Mouse (Mus musculus): ENCODE results near the gene Rnf187. TPM values are rescaled to one million over a fixed set of nuclear protein-coding genes. Genes with fewer than 3 reads are reported as not detected.

The Rnf187 gene
- polyA plus RNA-seq (2012; rRNA removed; ENCODE audit: low replicate concordance) = 169 and 254 TPM in 2 replicates

DNA sequence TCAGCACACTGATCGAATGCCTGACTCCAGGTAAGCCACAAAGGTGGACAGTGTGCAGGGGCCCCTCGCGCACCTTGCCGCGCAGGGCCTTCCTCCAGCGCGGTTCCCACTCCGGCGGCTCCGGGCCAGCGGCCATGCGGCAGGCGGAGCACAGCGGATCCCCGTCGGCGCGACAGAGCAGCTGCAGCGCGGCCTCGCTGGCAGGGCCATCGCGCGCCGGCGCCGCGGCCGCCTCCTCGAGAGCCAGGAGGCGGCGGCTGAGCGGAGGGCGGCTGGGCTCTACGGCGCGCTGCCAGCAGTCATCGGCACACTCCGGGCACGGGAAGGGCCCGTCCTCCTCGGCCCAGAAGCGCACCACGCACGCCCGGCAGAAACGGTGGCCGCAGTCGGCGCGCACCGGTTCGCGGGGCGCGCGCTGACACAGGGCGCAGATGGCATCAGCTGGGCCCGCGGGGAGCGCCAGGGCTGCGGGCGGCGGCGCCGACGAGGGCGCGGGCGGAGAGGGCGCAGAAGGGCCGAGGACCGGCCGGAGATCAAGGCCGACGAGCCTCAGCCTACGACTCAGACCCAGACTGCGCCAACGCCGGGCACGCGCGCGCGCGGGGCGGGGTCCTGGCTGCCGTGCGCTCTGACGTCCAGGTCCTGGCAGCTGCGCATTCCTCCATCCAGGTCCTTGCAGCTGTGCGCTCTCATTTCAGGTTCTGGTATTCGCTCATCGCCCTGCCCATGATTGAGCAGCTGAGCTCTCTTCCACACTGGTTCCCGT is at the start of gene Rnf187:
TSS of gene Rnf187 (minus strand) at position 595 of the 766 bp plus-strand sequence.

DNA sequence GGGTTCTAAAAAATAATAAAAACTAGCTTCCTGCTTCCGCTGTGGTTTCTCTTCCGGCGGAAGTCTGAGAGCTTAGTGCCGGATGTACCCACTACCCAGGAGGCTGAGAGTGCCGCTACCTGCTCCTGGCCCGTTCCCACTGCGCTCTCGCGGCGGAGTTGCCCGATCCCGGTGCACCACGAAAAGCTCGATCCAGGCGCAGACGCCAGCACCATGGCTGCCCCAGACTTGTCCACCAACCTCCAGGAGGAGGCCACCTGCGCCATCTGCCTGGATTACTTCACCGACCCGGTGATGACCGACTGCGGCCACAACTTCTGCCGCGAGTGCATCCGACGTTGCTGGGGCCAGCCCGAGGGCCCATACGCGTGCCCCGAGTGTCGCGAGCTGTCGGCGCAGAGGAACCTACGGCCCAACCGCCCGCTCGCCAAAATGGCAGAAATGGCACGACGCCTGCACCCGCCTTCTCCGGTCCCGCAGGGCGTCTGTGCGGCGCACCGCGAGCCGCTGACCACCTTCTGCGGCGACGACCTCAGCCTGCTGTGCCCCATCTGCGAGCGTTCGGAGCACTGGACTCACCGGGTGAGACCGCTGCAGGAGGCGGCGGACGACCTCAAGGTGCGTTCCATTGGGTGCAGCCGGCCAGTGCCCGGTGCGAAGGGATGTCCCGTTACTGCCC is 39.5 kb upstream of the Rnf187 start, which contains the start of gene Trim11:
TSS of gene Trim11 (plus strand) at position 67 of the 679 bp plus-strand sequence.

DNA sequence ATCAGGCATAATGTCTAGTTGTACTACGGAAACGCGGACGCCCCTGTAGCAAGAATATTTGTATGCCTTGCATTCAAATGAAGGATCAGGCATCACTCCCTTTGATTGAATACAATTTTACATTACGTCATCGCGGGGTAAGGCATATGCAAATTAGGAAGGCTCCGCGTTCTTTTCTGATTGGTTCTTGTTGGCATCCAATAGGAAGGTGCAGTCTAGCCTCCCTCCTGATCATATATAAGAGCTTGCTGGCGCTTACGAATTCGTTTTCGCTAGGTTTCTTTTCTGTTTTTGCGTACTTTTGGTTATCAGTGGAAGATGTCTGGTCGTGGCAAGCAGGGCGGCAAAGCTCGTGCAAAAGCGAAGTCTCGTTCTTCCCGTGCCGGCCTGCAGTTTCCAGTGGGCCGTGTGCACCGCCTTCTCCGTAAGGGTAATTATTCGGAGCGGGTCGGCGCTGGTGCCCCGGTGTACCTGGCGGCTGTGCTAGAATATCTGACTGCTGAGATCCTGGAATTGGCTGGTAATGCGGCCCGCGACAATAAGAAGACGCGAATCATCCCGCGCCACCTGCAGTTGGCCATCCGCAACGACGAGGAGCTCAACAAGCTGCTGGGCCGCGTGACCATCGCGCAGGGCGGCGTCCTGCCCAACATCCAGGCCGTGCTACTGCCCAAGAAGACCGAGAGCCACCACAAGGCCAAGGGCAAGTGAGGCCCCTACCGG is 15.9 kb upstream of the Rnf187 start, which contains the start of the genes Hist3h2a and Trim17:
TSS of gene Hist3h2a (plus strand) at position 266 of the 723 bp plus-strand sequence.
TSS of gene Trim17 (plus strand) at position 266 of the 723 bp plus-strand sequence.

DNA sequence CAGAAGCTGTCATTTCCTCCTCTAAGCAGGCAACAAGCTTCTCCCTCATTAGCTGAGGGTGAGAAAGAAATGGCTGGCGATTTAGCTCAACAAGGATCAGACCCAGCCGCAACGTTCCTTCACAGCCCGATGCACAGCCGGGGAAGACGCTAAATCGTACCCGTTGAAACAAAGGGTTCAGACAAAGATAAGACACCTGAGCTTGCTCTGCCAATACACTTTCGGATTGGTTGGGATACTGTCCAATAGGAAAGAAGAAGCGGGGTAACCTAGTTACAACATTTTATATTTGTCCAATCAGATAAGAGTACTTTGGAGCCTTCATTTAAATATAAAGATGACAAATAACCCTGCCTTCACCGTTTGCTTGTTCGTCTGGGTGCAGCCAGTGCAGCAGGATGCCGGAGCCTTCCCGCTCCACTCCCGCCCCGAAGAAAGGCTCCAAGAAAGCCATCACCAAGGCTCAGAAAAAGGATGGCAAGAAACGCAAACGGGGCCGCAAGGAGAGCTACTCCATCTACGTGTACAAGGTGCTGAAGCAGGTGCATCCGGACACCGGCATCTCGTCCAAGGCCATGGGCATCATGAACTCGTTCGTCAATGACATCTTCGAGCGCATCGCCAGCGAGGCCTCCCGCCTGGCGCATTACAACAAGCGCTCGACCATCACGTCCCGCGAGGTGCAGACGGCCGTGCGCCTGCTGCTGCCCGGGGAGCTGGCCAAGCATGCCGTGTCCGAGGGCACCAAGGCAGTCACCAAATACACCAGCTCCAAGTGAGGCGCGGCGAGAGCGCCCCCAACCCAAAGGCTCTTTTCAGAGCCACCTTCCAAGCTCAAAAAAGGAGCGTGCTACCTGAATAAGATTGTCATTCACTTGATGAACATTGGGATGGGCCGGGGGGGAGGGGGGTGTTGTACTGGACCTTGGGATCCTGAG is 10.1 kb upstream of the Rnf187 start, which contains the start of gene Hist3h2ba:
TSS of gene Hist3h2ba (plus strand) at position 379 of the 938 bp plus-strand sequence.

DNA sequence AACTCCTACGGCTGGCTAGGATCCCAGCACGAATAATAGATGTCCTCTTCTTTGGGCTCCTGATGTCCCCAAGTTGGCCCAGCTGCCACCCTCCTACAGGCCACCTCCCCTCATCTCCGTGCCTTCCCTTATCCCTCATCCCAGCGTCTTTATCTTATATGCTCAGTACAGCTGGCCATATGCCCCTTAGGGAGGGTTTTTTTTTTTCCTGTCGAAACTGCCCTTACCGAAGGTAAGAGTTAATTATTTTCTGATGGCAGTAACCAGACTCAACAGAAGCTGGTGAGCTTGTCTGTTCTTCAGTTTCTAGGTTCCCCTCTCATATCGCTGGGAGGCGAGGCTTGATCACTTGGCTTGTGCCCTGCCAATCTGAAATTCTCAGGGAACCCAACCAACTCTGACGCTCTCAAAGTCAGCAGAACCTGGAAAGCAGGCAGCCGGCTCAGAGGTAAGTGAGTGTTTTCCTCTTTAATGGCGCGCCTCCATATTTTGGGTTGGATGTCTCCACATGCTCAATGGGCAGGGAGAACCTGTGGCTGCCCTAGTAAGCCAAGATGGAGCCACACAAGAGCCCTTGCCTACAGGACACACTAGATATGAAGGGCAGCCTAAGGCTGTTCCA is 20.9 kb downstream of the Rnf187 start, which contains the start of gene Btnl10:
TSS of gene Btnl10 (plus strand) at position 164 of the 622 bp plus-strand sequence.

DNA sequence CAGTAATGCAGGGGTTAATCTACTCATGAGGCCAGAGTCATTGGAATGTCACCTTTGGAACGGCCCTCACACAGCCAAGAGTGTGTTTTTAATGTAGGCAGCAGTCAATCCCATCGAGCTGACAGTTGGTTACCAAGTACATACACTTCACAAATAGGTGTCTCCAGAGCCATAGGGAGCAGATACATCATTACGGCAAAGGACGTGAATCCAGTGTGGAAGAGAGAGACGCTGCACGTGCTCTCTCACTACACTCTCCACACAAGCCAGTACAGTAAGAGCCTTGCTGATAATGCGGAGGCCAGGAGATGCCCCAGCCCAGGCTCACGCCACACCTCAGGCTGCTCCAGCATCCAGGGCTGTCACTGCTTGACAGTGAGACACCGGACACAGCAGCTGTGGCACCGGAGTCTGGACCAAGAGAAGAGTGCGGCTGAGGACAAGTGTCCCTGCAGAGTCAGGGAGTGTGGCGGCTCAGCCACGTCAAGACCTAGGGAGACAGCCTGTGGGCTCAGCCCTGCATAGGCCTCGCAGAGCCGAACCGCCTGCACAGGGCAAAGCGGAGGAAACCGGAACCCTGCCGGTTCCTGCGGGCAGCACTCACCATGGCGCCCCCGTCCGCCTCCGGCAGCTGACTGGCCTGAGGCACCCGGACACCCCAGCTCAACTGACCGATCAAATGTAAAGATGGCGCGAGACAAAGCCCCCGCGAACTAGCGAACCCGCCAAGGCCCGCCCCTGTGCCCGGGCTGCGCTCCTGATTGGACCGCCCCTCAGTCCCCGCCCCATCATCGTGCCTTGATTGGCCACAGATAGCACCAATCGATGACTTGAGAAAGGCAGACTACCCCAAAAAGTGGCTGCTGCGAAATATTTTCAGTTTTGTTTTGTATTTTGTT is 35.0 kb downstream of the Rnf187 start, which contains the start of gene Zfp39:
TSS of gene Zfp39 (minus strand) at position 715 of the 899 bp plus-strand sequence.

Other genes with a start within 250 kb of the Rnf187 start
- not detected in 2 replicates for gene Olfr319, start 239.8 kb downstream of the Rnf187 start, polyA plus RNA-seq (2012; rRNA removed; ENCODE audit: low replicate concordance)
- gene Olfr318, start 214.9 kb downstream of the Rnf187 start, polyA plus RNA-seq (2012; rRNA removed; ENCODE audit: low replicate concordance) = not detected in 2 replicates
- gene Olfr317, start 199.7 kb downstream of the Rnf187 start, polyA plus RNA-seq (2012; rRNA removed; ENCODE audit: low replicate concordance) = not detected in 2 replicates
- gene Olfr316, start 186.2 kb downstream of the Rnf187 start, polyA plus RNA-seq (2012; rRNA removed; ENCODE audit: low replicate concordance) = not detected in 2 replicates
- not detected in 2 replicates for gene Olfr315, start 165.7 kb downstream of the Rnf187 start, polyA plus RNA-seq (2012; rRNA removed; ENCODE audit: low replicate concordance)
- gene Olfr314, start 156.0 kb downstream of the Rnf187 start, polyA plus RNA-seq (2012; rRNA removed; ENCODE audit: low replicate concordance) = not detected in 2 replicates
- 0.37 and 2.4 TPM in 2 replicates for gene Fam183b, start 137.0 kb downstream of the Rnf187 start, polyA plus RNA-seq (2012; rRNA removed; ENCODE audit: low replicate concordance)
- gene Olfr313, start 123.9 kb downstream of the Rnf187 start, polyA plus RNA-seq (2012; rRNA removed; ENCODE audit: low replicate concordance) = not detected in 2 replicates
- not detected in 2 replicates for gene Olfr312, start 109.7 kb downstream of the Rnf187 start, polyA plus RNA-seq (2012; rRNA removed; ENCODE audit: low replicate concordance)
- gene Olfr311, start 99.7 kb downstream of the Rnf187 start, polyA plus RNA-seq (2012; rRNA removed; ENCODE audit: low replicate concordance) = not detected in 2 replicates
- gene Gm12258, start 91.8 kb downstream of the Rnf187 start, polyA plus RNA-seq (2012; rRNA removed; ENCODE audit: low replicate concordance) = 4.3 and 5.5 TPM in 2 replicates
- gene 2810021J22Rik, start 71.7 kb downstream of the Rnf187 start, polyA plus RNA-seq (2012; rRNA removed; ENCODE audit: low replicate concordance) = 4.6 and 5.1 TPM in 2 replicates
- 1.4 and 2.0 TPM in 2 replicates for gene Zfp39, start 34.7 kb downstream of the Rnf187 start, polyA plus RNA-seq (2012; rRNA removed; ENCODE audit: low replicate concordance)
- gene Btnl10, start 21.0 kb downstream of the Rnf187 start, polyA plus RNA-seq (2012; rRNA removed; ENCODE audit: low replicate concordance) = not detected in 2 replicates
- 0.99 and 6.7 TPM in 2 replicates for gene Hist3h2ba, start 10.0 kb upstream of the Rnf187 start, polyA plus RNA-seq (2012; rRNA removed; ENCODE audit: low replicate concordance)
- gene Hist3h2a, start 15.8 kb upstream of the Rnf187 start, polyA plus RNA-seq (2012; rRNA removed; ENCODE audit: low replicate concordance) = 13.4 and 31.4 TPM in 2 replicates
- 0.36 and 0.82 TPM in 2 replicates for gene Trim17, start 15.8 kb upstream of the Rnf187 start, polyA plus RNA-seq (2012; rRNA removed; ENCODE audit: low replicate concordance)
- 18.3 and 30.5 TPM in 2 replicates for gene Trim11, start 39.2 kb upstream of the Rnf187 start, polyA plus RNA-seq (2012; rRNA removed; ENCODE audit: low replicate concordance)
- gene Obscn, start 197.5 kb upstream of the Rnf187 start, polyA plus RNA-seq (2012; rRNA removed; ENCODE audit: low replicate concordance) = 0.06 and 0.53 TPM in 2 replicates
- gene Iba57, start 224.8 kb upstream of the Rnf187 start, polyA plus RNA-seq (2012; rRNA removed; ENCODE audit: low replicate concordance) = 6.4 and 6.9 TPM in 2 replicates
- 1.4 and 11.8 TPM in 2 replicates for gene Gjc2, start 244.3 kb upstream of the Rnf187 start, polyA plus RNA-seq (2012; rRNA removed; ENCODE audit: low replicate concordance)

Data from subcutaneous adipose tissue, adult 2 months (tissue).